Comparison of ENCODE assay signal across 25 mouse cellular contexts in genomic region chr1:89691096-89691495, GRCm38 (mm10).
A peak's percentile ranks its signal among the peaks of the same experiment; 100 is the strongest.
DNase-seq lines count a peak whose midpoint lies in the region; ATAC-seq and TF ChIP-seq lines count a peak whose summit lies in the region.
"Had no signal": no experiment of that assay in that cellular context is flagged by ENCODE, and none has a peak within 500 bp of the region (broad histone marks: within the 10 kb centered on the region; RNA-seq: fewer than 3 reads in every experiment).

No protein-coding gene starts in this region.

- no peak overlapping the region for H3K4me2 ChIP-seq in forebrain, embryonic 13.5 days
- H3K4me2 ChIP-seq: embryonic facial prominence, embryonic 13.5 days; embryonic facial prominence, embryonic 15.5 days; forebrain, embryonic 15.5 days had no signal

- DNase-seq in forebrain, embryonic 10.5 days (ENCODE audit: extremely low spot score, low spot score) = no peak
- DNase-seq in gastrocnemius, adult 2 months = no peak
- no peak for DNase-seq in gastrocnemius, postnatal 10 days
- peak; percentile 69 for DNase-seq in brain, embryonic 14.5 days (ENCODE audit: low read depth)
- DNase-seq: adrenal gland, adult 8-10 months; adrenal gland, postnatal 14 days; adrenal gland, postnatal 36 days; B cell, adult 2 months; cerebellum, adult 11 months; cerebellum, adult 18-20 months; cerebellum, adult 8-10 months; cerebellum, adult 9-11 months; cerebellum, postnatal 14 days; cerebellum, postnatal 36 days; embryo, embryonic 11 days had no signal

- H3K27ac ChIP-seq in forebrain, embryonic 13.5 days = no peak overlapping the region
- no peak overlapping the region for H3K27ac ChIP-seq in forebrain, embryonic 10.5 days
- H3K27ac ChIP-seq in gastrocnemius, adult 2 months = peak overlapping the region; percentile 20; the same call in 1 of the 2 replicates
- H3K27ac ChIP-seq: embryonic facial prominence, embryonic 13.5 days; embryonic facial prominence, embryonic 15.5 days; forebrain, embryonic 15.5 days had no signal

- TF ChIP-seq POLR2A in brain, embryonic 14.5 days (IDR thresholded peaks at IDR 0.05; ENCODE audit: borderline replicate concordance, extremely low read depth, insufficient read depth, insufficient read length, poor library complexity, severe bottlenecking) = no peak

- 0 out of 2 replicates have a peak, but pooled peaks have one; percentile 20 for ATAC-seq in forebrain, embryonic 13.5 days
- ATAC-seq: activated CD4-positive, CD25-positive, alpha-beta regulatory T cell, adult 4 months; CD4-positive, CD25-positive, alpha-beta regulatory T cell, adult 4 months; forebrain, embryonic 15.5 days; Patski had no signal

- H3K4me3 ChIP-seq in forebrain, embryonic 13.5 days = no peak overlapping the region
- H3K4me3 ChIP-seq in forebrain, embryonic 10.5 days = no peak overlapping the region
- no peak overlapping the region for H3K4me3 ChIP-seq in gastrocnemius, adult 2 months
- H3K4me3 ChIP-seq: embryonic facial prominence, embryonic 13.5 days; embryonic facial prominence, embryonic 15.5 days; erythroblast, embryonic 14.5 days; forebrain, embryonic 15.5 days had no signal

- peaks cover 95% of the 10 kb centered on the region for H3K27me3 ChIP-seq in forebrain, embryonic 13.5 days
- peaks cover 50% of the 10 kb centered on the region; the same call in 1 of the 2 replicates for H3K27me3 ChIP-seq in forebrain, embryonic 10.5 days (ENCODE audit: poor library complexity, severe bottlenecking)
- H3K27me3 ChIP-seq: CH12.LX; embryonic facial prominence, embryonic 13.5 days; embryonic facial prominence, embryonic 15.5 days; Patski had no signal

- TF ChIP-seq CTCF in gastrocnemius, adult 2 months (IDR thresholded peaks at IDR 0.05) = no peak
- TF ChIP-seq CTCF in brain, embryonic 14.5 days (IDR thresholded peaks at IDR 0.05; ENCODE audit: borderline replicate concordance, extremely low read depth, insufficient read depth, insufficient read length) = no peak

- WGBS in forebrain, embryonic 13.5 days = 41% methylated on average over 1 of the region's 1 CpGs
- 70% methylated on average over 1 of the region's 1 CpGs for WGBS in forebrain, embryonic 10.5 days

- peaks cover 24% of the 10 kb centered on the region for H3K4me1 ChIP-seq in forebrain, embryonic 13.5 days
- peaks cover 37% of the 10 kb centered on the region for H3K4me1 ChIP-seq in forebrain, embryonic 10.5 days

- H3K9me3 ChIP-seq in forebrain, embryonic 13.5 days (replicated peaks) = peaks cover under 1% of the 10 kb centered on the region; the same call in 1 of the 2 replicates
- no peaks in the 10 kb centered on the region for H3K9me3 ChIP-seq in forebrain, embryonic 10.5 days
- H3K9me3 ChIP-seq: embryonic facial prominence, embryonic 13.5 days; embryonic facial prominence, embryonic 15.5 days; forebrain, embryonic 15.5 days had no signal

- H3K36me3 ChIP-seq in forebrain, embryonic 13.5 days (ENCODE audit: poor library complexity, severe bottlenecking) = peaks cover 4% of the 10 kb centered on the region
- H3K36me3 ChIP-seq in forebrain, embryonic 10.5 days (replicated peaks) = peaks cover 26% of the 10 kb centered on the region
- H3K36me3 ChIP-seq: embryonic facial prominence, embryonic 15.5 days; G1E had no signal

- intact Hi-C loops in gastrocnemius, adult 2 months (cut with DNase I) = no loop called here

- H3K9ac ChIP-seq in forebrain, embryonic 13.5 days = no peak overlapping the region
- H3K9ac ChIP-seq: embryonic facial prominence, embryonic 13.5 days; embryonic facial prominence, embryonic 15.5 days; forebrain, embryonic 15.5 days had no signal
